Mouse (Mus musculus) adrenal gland, postnatal 4 days (tissue): ENCODE results near the gene Cyp27a1. TPM values are rescaled to one million over a fixed set of nuclear protein-coding genes. Genes with fewer than 3 reads are reported as not detected.

Experiments used
- DNase-seq, 2 experiments: peaks; one replicate each; pipeline ENCODE4 v3.0.0; 2021 to 2022; ENCODE audit warnings: low spot score in 2 of 2, mixed read lengths in 2 of 2
- total RNA-seq, 2 experiments: library from RNA; stranded (reverse); gene quantifications; 2 replicates each; pipeline ENCODE4 v1.2.3; 2021

Gene Cyp27a1
- total RNA-seq, 2 experiments from 2014 or later, result 6.2 to 8.0 TPM

DNA sequence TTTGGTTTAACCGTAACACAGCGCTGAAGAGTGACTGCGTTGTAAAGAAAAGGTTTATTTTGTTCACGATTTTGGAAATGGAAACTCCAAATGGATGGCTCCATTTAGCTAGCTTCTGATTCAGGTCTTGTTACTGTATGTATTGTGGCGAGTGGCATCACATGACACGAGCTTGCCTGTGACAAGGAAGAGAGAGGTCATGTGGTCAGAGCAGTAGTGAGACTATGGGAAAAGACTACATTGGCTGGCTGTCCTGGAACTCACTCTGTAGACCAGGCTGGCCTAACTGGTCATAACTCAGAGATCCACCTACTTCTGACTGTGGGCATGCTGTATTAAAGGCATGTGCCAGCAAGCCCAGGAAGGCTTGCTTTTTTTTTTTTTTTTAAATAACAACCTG lies 2.5 kb downstream of the Cyp27a1 start:
- DNase-seq, result no peak

DNA sequence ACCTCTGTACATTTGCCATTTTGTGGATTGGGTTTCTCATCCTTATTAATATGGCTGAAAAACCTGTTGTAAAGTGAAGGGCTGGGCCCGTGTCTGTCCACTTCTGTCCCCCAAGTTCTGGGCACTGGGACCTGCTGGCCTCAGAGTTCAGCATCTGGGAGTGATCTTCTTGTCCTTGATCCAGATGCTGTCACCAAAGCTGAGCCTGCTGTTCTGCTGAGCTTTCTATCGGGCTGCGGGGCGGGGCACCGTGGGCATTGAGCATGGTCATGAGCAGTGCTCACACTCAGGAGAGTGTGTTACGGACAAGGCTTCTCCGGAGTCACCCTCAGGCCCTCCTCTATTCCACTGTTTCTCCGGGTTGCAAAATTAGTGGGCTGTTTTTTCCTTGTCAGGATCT lies 4.7 kb downstream of the Cyp27a1 start:
- DNase-seq, result no peak

GRCm38 (mm10) chr1:74719281-74719680 lies 5.9 kb downstream of the Cyp27a1 start:
- DNase-seq, result no peak

DNA sequence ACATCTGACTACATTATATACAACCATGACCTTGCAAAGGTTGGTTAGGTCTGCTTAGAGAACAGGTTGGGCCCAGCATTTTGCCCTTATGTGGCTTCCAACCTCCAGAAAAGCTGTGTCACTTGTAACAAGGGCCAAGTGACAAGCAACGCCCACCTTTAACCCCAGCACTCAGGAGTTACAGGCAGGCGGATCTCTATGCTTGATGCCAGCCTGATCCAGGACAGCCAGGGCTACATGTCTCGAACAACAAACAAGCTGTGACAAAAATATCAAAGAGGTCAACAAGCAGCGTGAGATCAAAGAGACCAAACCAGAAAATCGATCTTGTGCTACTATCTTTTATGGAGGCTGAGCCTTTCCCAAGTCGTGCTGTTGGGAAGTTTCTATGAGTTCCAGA lies 8.3 kb downstream of the Cyp27a1 start:
- DNase-seq, result no peak

DNA sequence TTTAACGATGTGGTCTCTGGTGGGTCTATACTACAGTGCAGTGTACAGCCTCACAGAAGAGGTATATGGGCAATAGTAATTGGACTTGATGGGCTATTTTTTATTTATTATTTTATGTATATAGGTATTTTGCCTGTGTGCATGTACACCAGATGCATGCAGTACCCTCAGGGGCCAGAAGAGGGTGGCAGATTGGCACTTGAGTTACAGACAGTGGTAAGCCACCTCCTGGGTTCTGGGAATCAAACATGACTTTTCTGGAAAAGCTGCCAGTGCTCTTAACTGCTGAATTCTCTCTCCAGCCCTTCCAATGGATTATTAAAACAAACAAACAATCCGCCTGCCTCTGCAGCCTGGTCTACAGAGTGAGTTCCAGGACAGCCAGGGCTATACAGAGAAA lies 10.4 kb downstream of the Cyp27a1 start:
- DNase-seq, result no peak

GRCm38 (mm10) chr1:74726114-74726513 lies 12.7 kb downstream of the Cyp27a1 start:
- DNase-seq, result no peak

GRCm38 (mm10) chr1:74726674-74727073 lies 13.3 kb downstream of the Cyp27a1 start:
- no peak for DNase-seq

- no peak for DNase-seq
Observed at GRCm38 (mm10) chr1:74728446-74728845, 15.1 kb downstream of the Cyp27a1 start.

DNA sequence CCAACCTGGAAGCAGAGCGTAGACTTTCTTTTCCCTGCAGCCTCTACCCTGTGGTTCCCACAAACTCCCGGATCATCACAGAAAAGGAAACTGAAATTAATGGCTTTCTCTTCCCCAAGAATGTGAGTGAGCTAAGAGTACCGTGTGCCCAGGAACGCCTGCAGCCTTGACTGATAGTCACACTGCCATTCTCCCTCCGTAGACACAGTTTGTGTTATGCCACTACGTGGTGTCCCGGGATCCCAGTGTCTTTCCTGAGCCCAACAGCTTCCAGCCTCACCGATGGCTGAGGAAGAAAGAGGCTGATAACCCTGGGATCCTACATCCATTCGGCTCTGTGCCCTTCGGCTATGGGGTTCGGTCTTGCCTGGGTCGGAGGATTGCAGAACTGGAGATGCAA lies 23.6 kb downstream of the Cyp27a1 start:
- DNase-seq, result no peak

DNA sequence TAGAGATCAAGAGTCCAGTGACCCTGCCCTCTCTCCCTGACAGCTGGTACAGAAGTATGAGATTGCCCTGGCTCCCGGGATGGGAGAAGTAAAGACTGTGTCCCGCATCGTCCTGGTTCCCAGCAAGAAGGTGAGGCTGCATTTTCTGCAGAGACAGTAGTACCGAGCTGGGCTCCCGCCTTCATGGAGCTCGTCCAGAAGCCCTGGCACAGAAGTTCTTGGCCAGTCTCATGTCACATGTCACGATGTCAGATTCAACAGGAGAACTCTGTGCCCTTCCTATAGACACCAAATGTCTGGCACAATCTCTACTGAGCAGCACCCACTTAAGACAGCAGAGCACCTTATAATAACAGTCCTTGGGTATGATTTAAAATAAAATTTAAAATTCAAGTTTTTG lies 24.1 kb downstream of the Cyp27a1 start:
- no peak for DNase-seq

DNA sequence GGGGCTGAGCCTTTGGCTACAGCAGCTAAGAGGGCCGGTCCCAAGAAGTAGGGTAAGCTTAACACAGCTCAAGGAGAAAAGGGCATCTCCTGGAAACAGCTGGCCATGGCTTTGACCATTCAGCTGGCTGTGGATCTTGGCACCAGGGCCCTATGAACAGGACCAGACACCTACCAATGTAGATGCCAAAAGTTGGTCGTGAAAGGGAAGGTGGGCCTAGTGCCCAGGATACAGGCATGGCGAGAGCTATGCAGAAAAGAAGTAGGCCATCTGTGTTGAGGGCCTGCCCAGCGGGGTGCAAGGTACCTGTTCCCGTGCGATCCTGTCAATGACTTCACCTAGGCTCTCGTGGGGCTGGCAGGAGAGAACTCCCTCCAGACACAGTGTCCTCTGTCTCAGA lies 27.5 kb downstream of the Cyp27a1 start:
- no peak for DNase-seq

DNA sequence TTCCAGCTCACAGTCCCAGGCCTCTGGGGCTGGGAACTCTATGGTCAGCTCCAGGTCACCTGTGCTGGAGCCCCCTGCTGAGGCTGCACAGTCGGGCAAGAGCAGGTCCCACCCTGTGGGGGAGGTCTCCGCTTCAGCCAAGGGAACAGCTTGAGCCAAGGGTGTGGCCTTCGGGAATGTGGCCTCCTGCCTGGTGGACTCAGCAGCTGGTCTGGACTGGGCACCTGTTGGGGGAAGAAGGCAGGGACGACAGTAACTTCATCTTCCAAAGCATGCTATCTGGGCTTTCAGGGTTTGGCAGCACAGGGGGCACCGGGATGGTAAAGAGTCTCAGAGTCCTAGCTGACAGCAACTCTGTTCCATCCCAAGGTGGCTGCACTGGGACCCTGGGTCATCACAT lies 34.0 kb downstream of the Cyp27a1 start:
- no peak for DNase-seq

DNA sequence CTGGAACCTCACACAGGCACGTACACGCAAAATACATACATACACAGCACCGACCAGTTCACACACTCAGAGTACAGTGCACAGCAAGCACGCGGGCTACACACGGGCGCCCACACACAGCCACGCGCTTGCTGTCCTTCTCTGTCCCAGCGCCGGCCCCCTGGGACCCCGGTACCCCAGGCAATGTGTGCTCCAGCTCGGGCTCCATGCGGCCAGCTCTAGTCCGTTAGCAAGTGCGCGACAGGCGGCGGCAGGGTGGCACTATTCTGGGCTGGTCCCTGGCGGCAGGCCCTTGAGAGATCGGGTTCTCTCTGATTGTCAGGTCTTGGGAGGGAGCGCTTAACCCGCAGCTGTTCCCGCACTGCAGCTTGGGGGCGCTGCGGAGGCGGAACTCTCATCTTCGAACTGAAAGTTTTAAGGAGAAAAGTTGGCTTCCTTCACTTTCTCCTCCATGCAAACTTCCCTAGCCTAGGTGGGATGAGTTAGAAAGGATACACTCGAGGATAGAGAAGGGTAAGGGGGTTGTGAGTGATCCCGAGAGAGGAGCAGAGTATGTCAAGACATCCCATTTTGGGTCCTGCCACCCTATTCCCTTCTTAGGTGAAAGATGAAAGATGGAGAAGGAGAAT lies 35.4 kb downstream of the Cyp27a1 start, which contains the start of gene Prkag3:
Gene Prkag3, minus strand, starts transcription at position 579 of the 629 bp plus-strand sequence.
- peak; percentile 22 to 44 for DNase-seq

DNA sequence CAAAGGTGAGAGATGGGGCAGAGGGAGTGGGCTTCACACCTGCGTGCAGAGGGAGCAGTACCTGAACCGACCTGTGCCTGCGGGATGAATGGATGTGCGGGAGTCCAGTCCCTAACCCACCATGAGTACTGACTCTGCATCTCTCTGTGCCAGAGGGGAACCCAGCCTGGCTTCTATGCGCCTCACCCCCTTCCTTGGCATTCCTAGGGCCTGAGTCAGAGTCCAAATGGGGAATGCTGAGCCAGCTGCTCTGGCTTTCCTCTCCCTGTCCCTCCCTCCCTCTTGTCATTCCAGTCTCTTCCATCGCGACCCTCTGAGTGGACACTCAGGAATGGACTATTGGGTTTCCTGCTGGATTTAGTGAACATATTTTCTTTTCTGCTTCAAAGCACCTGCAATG lies 35.9 kb downstream of the Cyp27a1 start:
- DNase-seq, result no peak

GRCm38 (mm10) chr1:74750683-74751082 lies 37.3 kb downstream of the Cyp27a1 start:
- no peak for DNase-seq

- DNase-seq, result no peak
Observed at GRCm38 (mm10) chr1:74752150-74752549, 38.8 kb downstream of the Cyp27a1 start.

DNA sequence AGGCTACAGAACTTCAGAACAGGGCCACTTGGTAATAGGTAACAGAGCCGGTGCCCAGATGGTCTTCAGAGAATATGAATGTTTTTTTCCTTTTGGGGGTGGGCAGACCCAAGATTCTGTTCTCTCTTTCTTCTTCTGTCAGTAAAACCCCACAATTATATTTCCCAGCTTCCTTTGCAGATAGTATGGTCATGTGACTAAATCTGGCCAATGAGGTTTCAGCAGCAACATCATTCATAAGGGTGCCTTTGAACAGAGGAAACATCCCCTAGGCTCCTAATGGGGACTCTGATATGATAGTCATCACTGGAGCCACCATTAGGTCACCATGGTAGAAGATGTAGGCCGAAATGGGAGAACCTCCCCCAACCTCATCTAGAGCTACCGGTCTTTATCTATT lies 39.5 kb downstream of the Cyp27a1 start:
- no peak for DNase-seq

DNA sequence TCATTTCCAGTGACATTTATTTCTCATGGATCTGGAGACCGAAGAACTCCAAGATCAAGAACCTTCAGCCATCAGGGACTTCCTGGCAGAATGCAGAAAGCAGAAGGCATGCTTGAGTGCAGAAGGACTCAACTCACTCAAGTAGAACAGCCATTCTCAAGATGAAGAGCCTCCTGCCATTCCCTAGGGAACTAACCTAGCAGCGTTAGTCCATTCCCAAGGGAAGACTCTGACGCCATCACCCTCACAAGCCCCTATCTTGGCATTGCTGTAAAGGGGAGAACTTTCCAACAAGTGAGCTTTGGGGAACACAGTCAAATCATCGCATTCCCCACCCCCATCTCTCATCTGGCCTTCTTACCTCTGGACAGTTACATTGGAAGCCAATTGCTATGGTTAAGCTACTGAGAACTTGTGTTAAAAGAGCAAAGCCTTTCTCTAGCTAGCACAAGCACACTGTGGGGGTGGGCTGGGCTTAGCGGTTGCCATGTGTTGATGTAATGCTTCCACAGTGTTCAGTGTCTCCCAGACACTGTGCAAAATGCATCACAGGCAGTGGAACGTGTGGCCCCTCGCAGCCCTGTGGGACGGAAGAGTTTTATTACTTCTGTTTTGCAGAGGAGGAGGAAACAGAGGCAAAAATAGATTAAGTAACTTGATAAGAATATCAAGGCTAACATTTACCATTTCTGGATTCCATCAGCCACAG lies 40.0 kb downstream of the Cyp27a1 start:
- DNase-seq, result no peak

- DNase-seq, result no peak
Observed at GRCm38 (mm10) chr1:74754175-74754785, 40.9 kb downstream of the Cyp27a1 start.

DNA sequence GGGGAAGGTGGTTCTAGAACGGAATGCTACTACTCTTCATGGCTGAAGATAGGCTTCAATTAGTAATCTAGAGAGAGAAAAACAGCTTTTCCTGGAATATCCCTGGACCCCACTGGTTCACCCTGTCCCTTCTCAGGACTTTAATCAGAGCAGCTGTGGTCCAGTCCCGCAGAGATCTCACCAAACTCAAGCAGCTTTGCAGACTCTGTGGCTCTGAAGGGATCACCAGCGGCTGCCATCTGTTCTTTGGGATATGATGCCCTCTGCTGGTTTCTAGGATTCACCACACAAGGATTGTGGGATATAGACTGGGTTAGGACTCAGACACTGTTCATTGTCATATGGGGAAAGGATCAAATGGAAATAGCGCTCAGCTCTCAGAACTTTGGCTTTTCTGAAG lies 46.4 kb downstream of the Cyp27a1 start:
- DNase-seq, result no peak

- DNase-seq, result peak in 1 of 2 experiments; percentile 62
Observed at GRCm38 (mm10) chr1:74763081-74763480, 49.7 kb downstream of the Cyp27a1 start.

GRCm38 (mm10) chr1:74770727-74771466 lies 57.5 kb downstream of the Cyp27a1 start:
- DNase-seq, result no peak
